Mouse (Mus musculus) ES-Bruce4 (cell line): ENCODE measurements at regions not wholly inside any gene's neighbourhood (a gene's known extent, or its start where the extent isn't known, plus 50 kb on each side); places are given as distances from the start of the nearest gene placed in this dataset.

Source experiments
- CTCF ChIP-seq: IDR thresholded peaks from one replicate; pipeline ENCODE4 v1.8.1; 2011; ENCODE audit warnings: low read depth, low read length
- EP300 ChIP-seq: IDR thresholded peaks from 2 replicates; pipeline ENCODE4 v1.6.1; 2011; ENCODE audit warnings: low read depth, low read length; ENCODE audit not compliant: insufficient read depth
- POLR2A ChIP-seq: IDR thresholded peaks from one replicate; pipeline ENCODE4 v1.8.1; 2011; ENCODE audit warnings: low read length; ENCODE audit not compliant: insufficient read depth

DNA sequence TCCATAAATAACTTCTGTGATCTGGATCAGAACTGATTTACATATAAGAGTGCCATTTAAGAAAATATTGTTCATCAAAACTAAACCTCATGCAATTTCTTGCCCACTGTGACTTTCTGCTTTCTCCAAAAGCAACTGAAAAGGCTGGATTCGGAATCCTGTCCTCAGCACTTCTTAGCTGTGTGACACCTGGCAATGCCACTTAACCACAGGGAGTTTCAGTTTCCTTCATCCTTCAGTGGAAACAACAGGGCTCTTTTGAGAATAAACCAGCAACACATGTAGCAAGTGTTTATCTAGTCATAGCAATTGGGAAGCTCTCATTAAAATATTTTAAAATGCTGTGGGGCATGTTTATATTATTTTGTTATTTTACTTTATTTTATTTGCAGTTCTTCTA is 75.1 kb upstream of the Stard3nl start:
- no peak for TF ChIP-seq CTCF
- TF ChIP-seq POLR2A: no peak
- TF ChIP-seq EP300: no peak
